Mouse (Mus musculus) brain, adult 2 months (tissue): ENCODE data around the gene Ralgapb.
"Not testable (repeated sequence)": the region's sequence is repeated elsewhere in the genome, so short reads cannot be mapped to it uniquely, and the experiment has no call there.

ENCODE experiments used
- DNase-seq: peaks from one replicate; pipeline ENCODE4 v3.0.0; 2011; ENCODE audit warnings: low read depth, low spot score

The Ralgapb gene

DNA sequence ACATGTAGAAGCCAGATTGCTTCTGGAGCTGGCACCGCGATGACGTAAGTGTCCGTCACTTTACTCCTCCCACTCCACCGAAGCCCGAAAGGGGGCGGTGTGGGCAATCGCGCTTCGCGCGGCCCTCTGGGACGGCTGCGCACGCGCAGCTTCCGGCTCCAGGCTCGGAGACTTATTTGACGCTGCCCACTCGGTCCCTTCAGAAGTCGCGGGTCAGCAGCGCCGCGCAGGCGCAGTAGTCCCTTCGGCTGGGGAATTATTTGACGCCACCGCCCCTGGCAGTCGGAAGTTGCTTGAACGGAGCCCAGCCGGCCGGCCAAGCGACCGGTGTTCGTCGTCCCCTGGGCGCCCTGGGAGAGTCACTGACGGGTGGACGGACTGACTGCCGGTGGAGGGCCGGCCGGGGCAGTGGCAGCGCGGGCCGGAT lies at the start of gene Ralgapb:
Gene Ralgapb (plus strand): TSS at position 254 of the 427 bp plus-strand sequence.
- DNase-seq, result peak; percentile 99

DNA sequence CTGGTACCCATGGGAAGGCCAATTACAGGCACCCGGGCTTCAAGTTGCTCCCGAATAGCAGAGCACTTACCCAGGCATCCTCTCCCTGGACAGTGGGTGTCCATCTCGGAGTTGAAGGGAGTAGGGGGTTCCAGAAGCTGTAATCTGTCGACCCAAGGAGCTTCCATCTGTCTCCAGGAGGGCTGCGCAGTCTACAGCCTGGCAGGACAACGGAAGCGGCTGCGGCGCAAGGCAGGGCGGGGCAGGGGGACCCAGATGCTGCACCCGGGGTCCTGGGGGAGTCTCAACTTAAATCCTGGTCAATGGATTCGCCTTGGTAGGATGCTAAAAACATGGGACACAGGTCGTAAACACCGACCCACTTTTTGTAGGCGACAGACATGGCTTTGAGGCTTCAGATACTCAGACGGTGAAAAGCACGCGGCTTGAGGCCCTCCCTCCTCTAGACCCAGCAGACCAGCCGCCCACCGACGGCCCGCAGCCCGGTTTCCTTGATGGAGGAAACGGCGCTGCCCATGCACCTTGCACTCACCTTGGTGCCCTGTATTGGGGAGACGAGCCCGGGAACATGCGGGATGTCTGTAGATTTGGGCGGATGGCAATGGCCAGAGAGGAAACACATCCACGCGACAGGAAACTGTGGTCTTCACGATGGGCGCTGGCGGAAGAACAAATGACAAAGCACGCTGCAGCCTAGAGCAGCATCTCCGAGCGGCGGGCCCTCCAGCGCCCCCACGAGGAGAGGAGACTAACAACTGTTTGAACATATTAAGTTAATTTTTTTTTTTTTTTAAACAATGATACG lies 48.6 kb upstream of the Ralgapb start:
- DNase-seq, result peak; percentile 96

GRCm38 (mm10) chr2:158361678-158362320 lies 47.8 kb upstream of the Ralgapb start:
- no peak for DNase-seq

DNA sequence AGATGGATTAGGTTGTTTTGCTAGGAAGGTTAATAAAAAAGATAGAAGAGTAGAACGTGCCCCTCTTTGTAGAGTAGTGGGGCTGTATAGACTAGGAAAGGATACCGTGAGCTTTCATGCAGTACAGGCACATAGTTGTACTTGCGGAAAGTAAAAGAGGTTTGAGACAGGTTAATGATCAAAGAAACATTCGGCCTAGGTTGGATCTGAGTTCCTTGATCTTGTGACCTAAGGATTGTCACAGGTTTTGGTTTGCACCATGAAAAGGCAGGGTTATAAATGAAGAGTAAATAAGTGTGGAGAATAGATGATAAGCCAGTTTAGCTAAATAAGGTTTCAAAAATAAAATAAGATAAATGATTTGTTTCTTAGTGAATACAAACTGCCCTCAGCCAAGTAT lies 45.5 kb upstream of the Ralgapb start:
- no peak for DNase-seq

GRCm38 (mm10) chr2:158365099-158365850 lies 44.4 kb upstream of the Ralgapb start:
- no peak for DNase-seq

GRCm38 (mm10) chr2:158367654-158368053 lies 42.0 kb upstream of the Ralgapb start:
- DNase-seq, result no peak

DNA sequence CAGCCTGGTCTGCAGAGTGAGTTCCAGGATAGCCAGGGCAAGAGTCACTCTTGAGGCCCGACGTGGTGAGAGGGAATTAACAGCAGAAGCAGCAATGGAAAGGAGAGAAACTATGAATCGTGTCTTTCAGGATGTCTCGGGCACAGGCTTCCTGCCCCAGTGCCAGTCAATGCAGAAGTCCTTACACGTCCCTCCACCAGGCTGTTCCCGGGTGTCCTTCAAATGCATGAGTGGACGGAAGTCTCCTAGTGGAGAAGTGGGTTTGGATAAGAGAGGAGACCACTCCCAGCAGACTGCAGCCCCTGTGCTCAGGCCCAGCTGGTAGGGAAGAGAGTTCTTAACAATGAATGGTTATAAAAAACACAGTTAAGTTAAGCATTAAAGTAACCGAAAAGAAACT lies 41.3 kb upstream of the Ralgapb start:
- DNase-seq, result no peak

- no peak for DNase-seq
These were observed 40.0 kb upstream of the Ralgapb start for GRCm38 (mm10) chr2:158369474-158370172.

DNA sequence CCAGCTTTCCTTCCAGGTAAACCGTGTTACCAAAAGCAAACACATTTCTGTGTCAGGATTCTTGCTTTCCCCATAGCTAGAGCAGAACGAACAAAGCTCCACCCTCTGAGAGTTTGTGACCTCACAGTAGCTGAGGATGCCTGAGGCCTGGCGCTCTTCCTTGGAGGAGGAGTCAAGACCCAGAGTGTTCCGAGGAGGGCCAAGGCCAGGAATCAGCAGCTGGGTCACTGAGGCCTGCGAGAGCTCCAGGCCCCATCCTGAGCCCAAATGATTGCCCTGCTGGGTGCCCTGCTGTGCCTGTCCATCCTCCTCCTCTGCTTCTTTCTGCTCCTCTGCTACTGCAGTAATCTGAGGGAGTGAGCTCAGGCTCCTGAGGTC lies 39.5 kb upstream of the Ralgapb start:
- DNase-seq, result no peak

DNA sequence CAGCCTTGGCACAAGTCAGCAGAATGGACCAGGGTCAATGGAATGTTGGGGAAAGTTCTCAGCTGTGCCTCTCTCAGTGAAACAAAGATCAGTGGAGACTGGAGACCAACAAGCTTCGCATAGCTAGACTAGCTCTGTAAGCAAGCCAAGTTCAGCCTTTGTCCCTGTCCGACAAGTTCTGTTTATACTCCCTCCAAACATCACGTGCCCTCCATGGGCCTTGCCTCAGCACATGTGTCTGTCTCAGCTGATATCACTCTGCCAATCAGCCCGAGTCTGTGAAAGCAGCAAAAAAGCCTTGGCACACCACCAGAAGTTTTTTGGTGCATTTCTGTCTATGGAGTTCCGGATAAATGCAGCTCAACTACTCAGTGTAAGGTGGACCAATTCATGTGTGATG lies 36.6 kb upstream of the Ralgapb start:
- DNase-seq, result no peak

DNA sequence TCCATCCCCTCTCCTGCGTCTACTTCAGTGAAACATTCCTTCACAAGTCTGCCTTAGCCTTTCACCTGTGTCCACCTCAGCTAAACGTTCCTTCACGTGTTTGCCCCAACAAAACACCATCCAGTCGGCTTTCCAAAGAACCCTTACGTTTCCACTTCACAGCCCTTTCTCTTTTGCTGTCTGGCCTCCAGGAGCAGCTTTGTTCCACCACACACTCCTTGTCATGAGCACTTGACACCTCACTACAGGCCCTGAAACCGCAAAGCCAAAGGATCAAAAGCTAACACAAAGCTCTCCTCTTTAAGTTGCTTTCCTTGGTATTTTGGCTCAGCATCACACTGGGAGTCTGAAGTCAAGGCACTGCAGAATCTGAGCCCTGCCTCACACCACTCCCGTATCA lies 36.1 kb upstream of the Ralgapb start:
- DNase-seq, result no peak

DNA sequence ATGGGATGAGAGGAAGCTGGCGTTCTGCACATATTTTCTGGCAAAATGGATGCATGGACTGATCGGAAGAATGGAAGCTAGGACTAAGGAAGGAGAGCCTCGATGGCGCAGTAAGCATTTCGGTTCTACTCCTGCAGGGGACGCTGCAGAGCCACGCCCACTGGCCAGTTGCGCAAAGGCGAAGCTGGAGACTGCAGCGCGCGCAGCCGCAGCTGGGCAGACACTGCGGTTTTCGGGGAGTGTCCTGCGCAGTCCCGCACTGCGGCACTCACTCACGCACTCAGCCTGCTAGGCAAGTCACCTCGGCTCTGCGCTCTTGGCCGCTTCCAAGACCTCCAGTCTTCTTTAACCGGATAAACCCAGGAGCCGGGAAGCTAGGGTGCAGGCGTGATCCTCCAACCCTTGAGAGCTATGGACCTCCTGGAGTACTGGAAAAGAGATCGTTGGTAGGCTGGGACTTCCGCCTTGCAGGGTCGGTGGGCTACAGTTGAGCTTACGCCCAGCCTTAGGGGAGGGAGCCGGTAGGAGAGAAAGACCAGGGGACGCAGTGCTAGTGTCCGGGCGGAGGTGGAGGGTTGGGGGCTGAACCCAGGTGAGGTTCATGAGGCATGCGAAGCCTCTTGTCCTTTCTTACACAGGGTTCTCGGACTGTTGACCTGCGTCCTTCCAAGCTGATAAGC lies 34.1 kb upstream of the Ralgapb start, which contains the start of gene Snhg11:
Gene Snhg11 (plus strand): TSS at position 196 of the 680 bp plus-strand sequence.
- peak; percentile 96 for DNase-seq

DNA sequence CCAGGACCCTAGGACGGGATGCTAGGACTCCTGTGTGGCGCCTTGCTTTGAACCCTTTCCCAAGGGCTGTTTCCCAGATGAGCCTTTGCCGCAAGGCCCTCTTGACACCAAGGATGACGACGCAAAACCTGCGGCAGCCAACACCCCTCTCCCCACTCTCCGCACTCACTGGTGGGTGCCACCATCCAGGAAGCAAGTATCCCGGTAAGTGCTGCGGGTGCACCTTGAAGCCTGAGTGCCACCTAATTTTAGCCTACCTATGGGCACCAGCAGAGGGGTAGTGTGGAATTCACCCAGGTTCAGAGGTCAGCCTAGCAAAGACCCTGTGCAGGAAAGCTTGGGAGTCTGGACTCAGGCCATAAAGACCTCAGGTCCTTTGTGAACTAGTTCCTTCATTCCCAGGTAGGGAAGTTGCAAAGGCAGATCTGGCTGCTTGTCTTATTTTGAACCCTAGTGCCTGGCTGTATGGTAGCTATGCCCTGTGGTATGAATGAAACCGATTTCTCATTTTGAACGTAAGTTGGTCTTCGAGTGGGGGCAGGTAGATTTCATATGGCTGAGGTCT lies 33.4 kb upstream of the Ralgapb start:
- peak; percentile 58 for DNase-seq

GRCm38 (mm10) chr2:158376798-158377197 lies 32.9 kb upstream of the Ralgapb start:
- DNase-seq, result peak; percentile 78

DNA sequence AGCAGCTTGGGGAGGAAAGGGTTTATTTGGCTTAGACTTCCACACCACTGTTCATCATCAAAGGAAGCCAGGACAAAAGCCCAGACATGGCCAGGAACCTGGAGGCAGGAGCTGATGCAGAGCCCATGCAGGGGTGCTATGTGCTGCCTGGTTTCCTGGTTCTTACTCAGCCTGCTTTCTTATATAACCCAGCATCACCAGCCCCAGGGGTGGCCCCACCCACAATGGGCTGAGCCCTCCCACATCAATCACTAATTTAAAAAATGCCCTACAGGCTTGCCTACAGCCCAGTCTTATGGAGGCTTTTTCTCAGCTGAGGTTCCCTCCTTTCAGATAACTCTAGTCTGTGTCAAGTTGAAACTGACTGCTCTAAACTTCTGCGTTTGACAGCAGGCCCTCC lies 31.8 kb upstream of the Ralgapb start:
- DNase-seq, result peak; percentile 63

- DNase-seq, result peak; percentile 93
These were observed 30.1 kb upstream of the Ralgapb start for GRCm38 (mm10) chr2:158379354-158380078.

DNA sequence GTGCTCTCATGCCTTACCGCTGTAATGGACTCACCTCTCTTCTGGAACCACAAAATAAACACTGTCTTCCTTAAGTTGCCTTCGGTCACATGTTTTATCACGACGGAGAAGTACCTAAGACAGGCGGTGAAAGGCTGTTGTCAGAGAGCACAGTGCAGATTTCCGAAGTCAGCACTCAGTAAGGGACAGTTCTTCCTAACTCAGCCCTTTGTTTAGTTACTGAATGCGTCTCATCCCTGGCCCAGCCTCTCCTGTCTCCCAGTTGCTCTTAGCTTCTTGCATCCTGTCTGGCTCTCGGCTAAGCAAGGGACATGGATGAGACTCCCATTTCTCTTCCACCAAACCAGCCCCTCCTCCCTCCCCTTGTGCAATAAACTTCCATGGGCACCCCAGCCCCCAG lies 23.6 kb upstream of the Ralgapb start:
- DNase-seq, result peak; percentile 36

- no peak for DNase-seq
These were observed 20.2 kb upstream of the Ralgapb start for GRCm38 (mm10) chr2:158389421-158389820.

- no peak for DNase-seq
These were observed 13.3 kb upstream of the Ralgapb start for GRCm38 (mm10) chr2:158396369-158396768.

DNA sequence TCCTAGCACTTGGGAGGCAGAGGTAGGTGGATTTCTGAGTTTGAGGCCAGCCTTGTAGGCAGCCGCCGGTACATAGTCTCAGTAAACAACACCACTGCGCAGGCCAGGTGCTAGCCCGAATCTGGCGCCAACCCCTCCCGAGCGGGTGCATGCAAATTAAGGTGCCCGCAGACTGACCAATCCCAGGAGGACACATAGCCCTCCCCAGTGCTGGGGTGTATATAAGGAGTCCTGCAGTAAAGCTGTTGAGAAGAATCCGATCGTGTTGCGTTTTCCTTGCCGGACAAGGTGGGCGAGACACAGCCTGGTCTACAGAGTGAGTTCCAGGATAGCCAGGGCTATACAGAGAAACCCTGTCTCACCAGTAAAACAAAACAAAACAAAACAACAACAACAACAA lies 12.5 kb upstream of the Ralgapb start:
- not testable (repeated sequence) for DNase-seq
